Mouse (Mus musculus): ENCODE measurements around the gene Tmem132b.

Tmem132b gene

GRCm38 (mm10) chr5:125575866-125576265 is 44.3 kb downstream of the Tmem132b start:
- no peak for DNase-seq (ENCODE audit: extremely low spot score, low read depth, low spot score)

GRCm38 (mm10) chr5:125578661-125579060 is 47.1 kb downstream of the Tmem132b start:
- DNase-seq (ENCODE audit: extremely low spot score, low read depth, low spot score): no peak

- no peak for DNase-seq (ENCODE audit: extremely low spot score, low read depth, low spot score)
Observed at GRCm38 (mm10) chr5:125579153-125579552, 47.6 kb downstream of the Tmem132b start.

- DNase-seq (ENCODE audit: extremely low spot score, low read depth, low spot score): no peak
Observed at GRCm38 (mm10) chr5:125583298-125583697, 51.7 kb downstream of the Tmem132b start.

GRCm38 (mm10) chr5:125583836-125584235 is 52.3 kb downstream of the Tmem132b start:
- no peak for DNase-seq (ENCODE audit: extremely low spot score, low read depth, low spot score)

GRCm38 (mm10) chr5:125585211-125585610 is 53.6 kb downstream of the Tmem132b start:
- no peak for DNase-seq (ENCODE audit: extremely low spot score, low read depth, low spot score)

GRCm38 (mm10) chr5:125588203-125588602 is 56.6 kb downstream of the Tmem132b start:
- no peak for DNase-seq (ENCODE audit: extremely low spot score, low read depth, low spot score)

GRCm38 (mm10) chr5:125588876-125589667 is 57.5 kb downstream of the Tmem132b start:
- no peak for DNase-seq (ENCODE audit: extremely low spot score, low read depth, low spot score)

GRCm38 (mm10) chr5:125598056-125598455 is 66.5 kb downstream of the Tmem132b start:
- DNase-seq (ENCODE audit: extremely low spot score, low read depth, low spot score): no peak

- no peak for DNase-seq (ENCODE audit: extremely low spot score, low read depth, low spot score)
Observed at GRCm38 (mm10) chr5:125607146-125607545, 75.6 kb downstream of the Tmem132b start.

- DNase-seq (ENCODE audit: extremely low spot score, low read depth, low spot score): no peak
Observed at GRCm38 (mm10) chr5:125609968-125610367, 78.4 kb downstream of the Tmem132b start.

GRCm38 (mm10) chr5:125612460-125612859 is 80.9 kb downstream of the Tmem132b start:
- DNase-seq (ENCODE audit: extremely low spot score, low read depth, low spot score): no peak

- DNase-seq (ENCODE audit: extremely low spot score, low read depth, low spot score): no peak
Observed at GRCm38 (mm10) chr5:125613136-125613535, 81.6 kb downstream of the Tmem132b start.

- no peak for DNase-seq (ENCODE audit: extremely low spot score, low read depth, low spot score)
Observed at GRCm38 (mm10) chr5:125614348-125614747, 82.8 kb downstream of the Tmem132b start.

- DNase-seq (ENCODE audit: extremely low spot score, low read depth, low spot score): no peak
Observed at GRCm38 (mm10) chr5:125617050-125617449, 85.5 kb downstream of the Tmem132b start.

- DNase-seq (ENCODE audit: extremely low spot score, low read depth, low spot score): no peak
Observed at GRCm38 (mm10) chr5:125627816-125628348, 96.3 kb downstream of the Tmem132b start.

GRCm38 (mm10) chr5:125634666-125635065 is 103.1 kb downstream of the Tmem132b start:
- no peak for DNase-seq (ENCODE audit: extremely low spot score, low read depth, low spot score)

GRCm38 (mm10) chr5:125640966-125641365 is 109.4 kb downstream of the Tmem132b start:
- DNase-seq (ENCODE audit: extremely low spot score, low read depth, low spot score): no peak

GRCm38 (mm10) chr5:125641531-125642147 is 110.1 kb downstream of the Tmem132b start:
- no peak for DNase-seq (ENCODE audit: extremely low spot score, low read depth, low spot score)

GRCm38 (mm10) chr5:125648236-125648635 is 116.7 kb downstream of the Tmem132b start:
- no peak for DNase-seq (ENCODE audit: extremely low spot score, low read depth, low spot score)

GRCm38 (mm10) chr5:125649982-125650381 is 118.4 kb downstream of the Tmem132b start:
- DNase-seq (ENCODE audit: extremely low spot score, low read depth, low spot score): no peak

- no peak for DNase-seq (ENCODE audit: extremely low spot score, low read depth, low spot score)
Observed at GRCm38 (mm10) chr5:125658101-125658500, 126.5 kb downstream of the Tmem132b start.
